Mouse (Mus musculus) heart, embryonic 12.5 days (tissue): ENCODE measurements around the gene Zfp664. TPM values are rescaled to one million over a fixed set of nuclear protein-coding genes. Genes with fewer than 3 reads are reported as not detected.

Experiments used
- ATAC-seq: fragments of 200-750 bp; cut with Nextera tagmentation; 2 replicates; pipeline ENCODE4 v1.8.0; 2017; ENCODE audit warnings: moderate TSS enrichment, moderate library complexity; ENCODE audit not compliant: insufficient number of reproducible peaks, low FRiP score
- H3K27ac ChIP-seq: fragments of 300-500 bp; sonication (generic); 2 replicates; pipeline ENCODE4 v1.5.1; 2016; ENCODE audit warnings: mild to moderate bottlenecking, moderate library complexity; ENCODE audit not compliant: poor library complexity, severe bottlenecking
- H3K27me3 ChIP-seq: fragments of 300-500 bp; sonication (generic); replicated peaks from 2 replicates; pipeline ENCODE4 v1.6.1; 2016; ENCODE audit warnings: mild to moderate bottlenecking, moderate library complexity
- H3K36me3 ChIP-seq: fragments of 300-500 bp; sonication (generic); 2 replicates; pipeline ENCODE4 v1.6.1; 2016; ENCODE audit warnings: mild to moderate bottlenecking, moderate library complexity
- H3K4me1 ChIP-seq: fragments of 300-500 bp; sonication (generic); replicated peaks from 2 replicates; pipeline ENCODE4 v1.6.1; 2016; ENCODE audit warnings: mild to moderate bottlenecking
- H3K4me2 ChIP-seq: fragments of 300-500 bp; sonication (generic); 2 replicates; pipeline ENCODE4 v1.6.1; 2016; ENCODE audit warnings: mild to moderate bottlenecking, moderate library complexity
- H3K4me3 ChIP-seq: fragments of 300-500 bp; sonication (generic); 2 replicates; pipeline ENCODE4 v1.5.1; 2016; ENCODE audit warnings: mild to moderate bottlenecking
- H3K9ac ChIP-seq: fragments of 300-500 bp; sonication (generic); 2 replicates; pipeline ENCODE4 v1.6.1; 2016; ENCODE audit warnings: mild to moderate bottlenecking, moderate library complexity
- H3K9me3 ChIP-seq: fragments of 300-500 bp; sonication (generic); replicated peaks from 2 replicates; pipeline ENCODE4 v1.6.1; 2016; ENCODE audit warnings: mild to moderate bottlenecking, moderate library complexity
- WGBS: fragments of 180-500 bp; shearing (Covaris S2); methylation state at CpG from one replicate; pipeline ENCODE4 v1.1.7; 2016; 5-methylcytosine and 5-hydroxymethylcytosine counted together
- polyA plus RNA-seq: library from polyadenylated mRNA; unstranded; fragments of >200 nt; fragmentation: Nextera tagmentation; extraction: Ambion mirVana; gene quantifications from 2 replicates; pipeline ENCODE4 v1.2.1, GENCODE M21; 2016

The Zfp664 gene
- polyA plus RNA-seq, 1 experiment from 2014 or later: 55.4 TPM

DNA sequence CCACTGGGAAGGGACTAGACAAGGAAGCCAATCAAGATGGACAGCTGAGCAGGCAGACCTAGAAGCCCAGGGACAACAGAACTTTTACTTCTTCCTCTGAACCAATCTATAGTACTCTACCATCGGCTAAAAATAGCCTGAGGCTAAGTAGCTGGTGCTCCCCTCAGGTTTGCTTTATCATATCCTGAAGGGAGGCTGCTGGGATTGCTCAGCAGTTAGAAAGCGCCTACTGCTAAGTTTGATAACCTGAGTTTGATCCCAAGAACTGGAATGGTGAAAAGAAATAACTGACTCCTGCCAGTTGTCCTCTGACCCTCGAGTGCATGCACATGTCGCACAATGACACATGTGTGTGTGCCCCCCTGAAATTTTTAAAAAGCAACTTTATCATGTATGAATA, 17.6 kb upstream of the Zfp664 start:
- Histone ChIP-seq H3K27me3 (peaks cover 70% of the 10 kb centered on the region), H3K36me3 (no peaks in the 10 kb centered on the region), H3K9ac (no peak overlapping the region), H3K4me3 (no peak overlapping the region), H3K4me1 (peaks cover 31% of the 10 kb centered on the region), H3K4me2 (no peak overlapping the region; the same call in 1 of the 2 replicates), H3K27ac (no peak overlapping the region), H3K9me3 (no peaks in the 10 kb centered on the region)
- WGBS: 16% methylated on average over 4 of the region's 4 CpGs
- no peak for ATAC-seq

DNA sequence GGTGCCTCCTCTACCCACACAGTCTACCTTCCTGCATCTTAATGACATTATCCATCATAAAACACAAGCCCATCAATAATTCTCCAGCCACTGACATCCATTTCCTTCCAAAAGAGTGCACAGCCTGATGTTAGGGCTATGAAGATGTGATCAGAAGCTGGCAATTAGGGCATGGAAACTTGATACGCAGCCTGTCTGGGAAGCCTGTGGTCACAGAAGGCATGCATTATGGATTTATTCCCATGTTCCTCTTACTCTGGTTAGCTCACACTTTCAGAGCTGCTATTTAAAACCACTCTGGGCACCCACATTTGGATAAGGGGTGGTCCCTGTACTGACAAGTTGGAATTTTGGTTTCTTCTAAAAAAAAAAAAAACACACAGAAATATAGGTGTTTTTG, 15.5 kb upstream of the Zfp664 start:
- no peaks in the 10 kb centered on the region for H3K36me3 ChIP-seq
- peaks cover 23% of the 10 kb centered on the region for H3K4me1 ChIP-seq
- ATAC-seq: no peak
- 73% methylated on average over 1 of the region's 1 CpGs for WGBS
- H3K4me3 ChIP-seq: no peak overlapping the region
- H3K27ac ChIP-seq: no peak overlapping the region
- H3K4me2 ChIP-seq: no peak overlapping the region
- H3K27me3 ChIP-seq: peaks cover 72% of the 10 kb centered on the region
- no peak overlapping the region for H3K9ac ChIP-seq
- H3K9me3 ChIP-seq: no peaks in the 10 kb centered on the region

- Histone ChIP-seq H3K4me1 (peaks cover 28% of the 10 kb centered on the region), H3K9me3 (no peaks in the 10 kb centered on the region), H3K36me3 (no peaks in the 10 kb centered on the region), H3K27ac (no peak overlapping the region), H3K4me2 (no peak overlapping the region), H3K27me3 (peaks cover 57% of the 10 kb centered on the region), H3K4me3 (no peak overlapping the region), H3K9ac (no peak overlapping the region)
- 75% methylated on average over 3 of the region's 3 CpGs for WGBS
- ATAC-seq: no peak
Measured at GRCm38 (mm10) chr5:124848994-124849393, 13.5 kb upstream of the Zfp664 start.

- ATAC-seq: 0 out of 2 replicates have a peak, but pooled peaks have one; percentile 39
- Histone ChIP-seq H3K27me3 (peaks cover 51% of the 10 kb centered on the region), H3K27ac (no peak overlapping the region), H3K4me3 (no peak overlapping the region), H3K4me1 (peaks cover 11% of the 10 kb centered on the region), H3K36me3 (no peaks in the 10 kb centered on the region), H3K9ac (no peak overlapping the region), H3K9me3 (no peaks in the 10 kb centered on the region), H3K4me2 (no peak overlapping the region)
- 33% methylated on average over 4 of the region's 4 CpGs for WGBS
Measured at GRCm38 (mm10) chr5:124851572-124851971, 10.9 kb upstream of the Zfp664 start.

- Histone ChIP-seq H3K4me1 (peaks cover 11% of the 10 kb centered on the region), H3K27ac (no peak overlapping the region), H3K4me3 (no peak overlapping the region), H3K9ac (no peak overlapping the region), H3K36me3 (no peaks in the 10 kb centered on the region), H3K9me3 (no peaks in the 10 kb centered on the region), H3K4me2 (no peak overlapping the region), H3K27me3 (peaks cover 49% of the 10 kb centered on the region)
- ATAC-seq: no peak
- 34% methylated on average over 2 of the region's 2 CpGs for WGBS
Measured at GRCm38 (mm10) chr5:124852294-124852693, 10.2 kb upstream of the Zfp664 start.

GRCm38 (mm10) chr5:124853079-124853478, 9.4 kb upstream of the Zfp664 start:
- H3K27me3 ChIP-seq: peaks cover 51% of the 10 kb centered on the region
- no peaks in the 10 kb centered on the region for H3K36me3 ChIP-seq
- peaks cover 11% of the 10 kb centered on the region for H3K4me1 ChIP-seq
- no peak overlapping the region for H3K4me2 ChIP-seq
- no peaks in the 10 kb centered on the region for H3K9me3 ChIP-seq
- no peak overlapping the region for H3K27ac ChIP-seq
- no peak overlapping the region for H3K4me3 ChIP-seq
- no peak for ATAC-seq
- H3K9ac ChIP-seq: no peak overlapping the region
- 62% methylated on average over 2 of the region's 2 CpGs for WGBS

DNA sequence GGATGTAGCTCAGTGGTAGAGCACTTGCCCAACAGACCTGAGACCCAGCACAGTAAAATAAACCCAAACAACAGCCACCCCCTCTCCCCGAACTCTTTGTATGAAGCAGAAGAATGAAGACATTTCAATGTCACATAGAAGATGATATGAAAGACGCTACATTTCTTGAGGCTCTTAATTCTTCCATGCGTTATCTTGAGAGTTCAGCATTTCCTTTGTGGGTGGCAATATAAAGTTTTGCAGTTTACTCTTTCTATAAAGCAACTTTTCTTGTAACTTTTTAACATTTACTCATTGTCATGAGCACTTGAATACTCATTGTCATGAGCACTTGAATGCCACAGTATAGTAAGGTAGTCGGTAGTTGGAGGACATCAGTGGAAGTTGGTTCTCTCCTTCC, 8.3 kb upstream of the Zfp664 start:
- WGBS: 79% methylated on average over 4 of the region's 4 CpGs
- peaks cover 57% of the 10 kb centered on the region for H3K27me3 ChIP-seq
- no peak for ATAC-seq

GRCm38 (mm10) chr5:124860013-124860412, 2.5 kb upstream of the Zfp664 start:
- H3K4me3 ChIP-seq: no peak overlapping the region
- peaks cover 16% of the 10 kb centered on the region for H3K4me1 ChIP-seq
- ATAC-seq: no peak
- H3K27me3 ChIP-seq: peaks cover 50% of the 10 kb centered on the region
- H3K9ac ChIP-seq: no peak overlapping the region
- H3K27ac ChIP-seq: no peak overlapping the region
- H3K9me3 ChIP-seq: no peaks in the 10 kb centered on the region
- 11% methylated on average over 5 of the region's 5 CpGs for WGBS
- H3K36me3 ChIP-seq: peaks cover under 1% of the 10 kb centered on the region; the same call in 1 of the 2 replicates
- H3K4me2 ChIP-seq: no peak overlapping the region

More for the DNA sequence above, 8.3 kb upstream of the Zfp664 start:
- Histone ChIP-seq H3K4me2 (no peak overlapping the region), H3K27ac (no peak overlapping the region), H3K4me3 (no peak overlapping the region), H3K9me3 (no peaks in the 10 kb centered on the region), H3K9ac (no peak overlapping the region), H3K36me3 (no peaks in the 10 kb centered on the region), H3K4me1 (peaks cover 11% of the 10 kb centered on the region)

DNA sequence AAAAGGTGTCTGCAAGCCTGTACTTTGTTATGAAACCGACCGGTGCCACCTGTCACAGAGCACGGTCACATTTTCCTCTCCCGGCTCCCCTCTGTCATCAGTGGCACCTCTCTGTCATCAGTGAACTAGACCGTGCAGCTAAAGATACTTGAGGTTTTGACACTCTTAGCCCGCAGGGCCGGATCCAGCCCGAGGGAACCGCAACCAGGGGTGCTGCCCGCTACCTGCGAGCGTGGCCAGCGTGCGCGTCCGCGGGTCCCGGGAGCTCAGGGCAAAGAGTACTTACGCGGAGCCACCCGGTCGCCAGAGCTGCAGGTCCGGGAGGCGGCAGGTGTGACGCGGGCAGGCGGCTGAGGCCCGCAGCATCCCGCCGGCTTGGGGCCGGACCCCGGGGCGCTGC, 1.0 kb upstream of the Zfp664 start:
- peaks cover 6% of the 10 kb centered on the region for H3K36me3 ChIP-seq
- under 1% methylated on average over 33 of the region's 33 CpGs for WGBS
- peak overlapping the region; percentile 75 for H3K9ac ChIP-seq
- peaks cover 16% of the 10 kb centered on the region for H3K4me1 ChIP-seq
- peak overlapping the region; percentile 99 for H3K4me2 ChIP-seq
- peaks cover 43% of the 10 kb centered on the region for H3K27me3 ChIP-seq
- H3K9me3 ChIP-seq: no peaks in the 10 kb centered on the region
- H3K27ac ChIP-seq: no peak overlapping the region
- peak overlapping the region; percentile 97 for H3K4me3 ChIP-seq
- no peak; the same call in 1 of the 2 replicates for ATAC-seq

DNA sequence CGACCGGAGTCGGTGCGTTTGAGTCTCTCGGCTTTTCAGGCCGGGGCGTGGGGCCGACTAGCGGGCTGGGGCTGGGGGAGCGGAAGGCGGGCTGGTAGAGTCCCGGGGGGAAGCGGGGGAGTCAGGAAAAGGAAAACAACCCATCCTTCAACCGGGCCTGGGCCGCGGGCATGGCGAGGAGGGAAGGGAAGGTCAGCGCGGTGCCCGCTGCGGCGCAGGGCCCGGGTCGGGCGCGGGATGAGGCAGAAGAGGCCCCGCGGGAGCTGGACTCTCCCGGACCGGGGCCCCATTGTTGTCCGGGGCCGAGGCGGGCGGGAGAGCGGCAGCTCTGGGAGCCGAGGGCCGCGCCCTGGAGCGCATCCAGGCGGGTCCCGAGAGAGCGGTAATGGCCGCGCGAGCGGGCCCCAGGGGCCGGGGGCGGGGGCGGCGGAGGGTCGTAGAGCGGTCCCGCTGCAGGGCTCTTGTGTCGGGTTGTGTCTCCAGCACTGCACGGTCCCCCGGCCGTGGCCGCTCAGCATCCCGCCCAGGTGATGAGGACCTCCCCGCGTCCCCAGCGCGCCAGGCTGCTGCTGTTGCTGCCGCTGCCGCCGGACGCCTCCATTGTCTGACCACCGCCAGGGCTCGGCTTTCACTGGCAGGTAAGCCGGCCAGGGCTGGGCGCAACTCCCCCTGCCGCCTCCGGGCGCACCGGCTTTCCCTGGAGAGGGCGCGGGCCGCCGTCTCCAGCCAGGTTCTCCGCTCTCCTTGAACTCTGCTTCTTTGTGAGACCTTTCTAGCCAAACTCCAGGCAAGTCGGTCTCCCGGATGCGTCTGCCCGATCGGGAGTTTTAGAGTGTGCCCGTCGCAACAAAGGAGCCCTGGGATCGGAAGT, 615 bp downstream of the Zfp664 start:
- Histone ChIP-seq H3K4me2 (peak overlapping the region; percentile 99), H3K4me1 (peaks cover 16% of the 10 kb centered on the region), H3K4me3 (peak overlapping the region; percentile 97), H3K27me3 (peaks cover 32% of the 10 kb centered on the region), H3K36me3 (peaks cover 11% of the 10 kb centered on the region), H3K27ac (peak overlapping the region; percentile 83), H3K9ac (peak overlapping the region; percentile 92), H3K9me3 (no peaks in the 10 kb centered on the region)
- WGBS: under 1% methylated on average over 88 of the region's 88 CpGs
- ATAC-seq: peak; percentile 52

DNA sequence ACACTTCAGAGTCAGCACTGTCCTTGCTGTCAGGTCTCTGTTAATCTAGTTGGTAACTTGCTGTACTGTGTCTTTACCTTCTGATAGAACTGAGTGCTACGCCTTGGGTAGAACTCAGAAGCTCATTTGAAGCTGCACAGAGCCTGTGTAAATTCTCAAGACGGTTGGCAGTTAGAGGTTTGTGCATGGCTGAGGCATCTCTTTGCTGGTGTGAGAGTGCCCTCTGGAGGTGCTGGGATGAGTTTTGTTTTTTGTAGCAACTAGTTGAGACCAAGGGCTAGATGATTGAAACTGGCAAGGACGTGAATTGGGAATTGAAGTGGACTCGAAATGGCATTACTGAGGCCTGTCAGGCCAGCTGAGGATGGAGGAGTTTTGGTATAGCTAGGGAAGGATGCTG, 6.5 kb downstream of the Zfp664 start:
- peaks cover 54% of the 10 kb centered on the region for H3K4me1 ChIP-seq
- no peak for ATAC-seq

More for the DNA sequence above, 6.5 kb downstream of the Zfp664 start:
- Histone ChIP-seq H3K36me3 (peaks cover 11% of the 10 kb centered on the region), H3K9me3 (no peaks in the 10 kb centered on the region), H3K4me3 (no peak overlapping the region), H3K4me2 (no peak overlapping the region), H3K27ac (no peak overlapping the region), H3K27me3 (no peaks in the 10 kb centered on the region), H3K9ac (no peak overlapping the region)
- WGBS: 54% methylated on average over 4 of the region's 4 CpGs
